Mouse (Mus musculus) E14TG2a.4 (cell line): ENCODE results near the gene Glod4.
A peak's percentile ranks its signal among the peaks of the same experiment; 100 is the strongest.

Experiments
- H3K27me3 ChIP-seq: 2 replicates; pipeline ENCODE4 v1.6.1; 2014; ENCODE audit warnings: low read length, control low read depth; ENCODE audit not compliant: insufficient read depth
- H3K36me3 ChIP-seq: 2 replicates; pipeline ENCODE4 v1.6.1; 2014; ENCODE audit warnings: low read length, control low read depth; ENCODE audit not compliant: insufficient read depth
- H3K4me1 ChIP-seq: replicated peaks from 2 replicates; pipeline ENCODE4 v1.6.1; 2014; ENCODE audit warnings: low read depth, low read length, control low read depth
- H3K4me3 ChIP-seq: replicated peaks from 2 replicates; pipeline ENCODE4 v1.5.1; 2014; ENCODE audit warnings: mild to moderate bottlenecking, low read length
- H3K9me3 ChIP-seq: 2 replicates; pipeline ENCODE4 v1.6.1; 2014; ENCODE audit warnings: low read length, control low read depth
- CTCF ChIP-seq: conservative IDR thresholded peaks from 2 replicates; pipeline ENCODE4 v1.5.1; 2014; ENCODE audit warnings: low read length
- NANOG ChIP-seq: IDR thresholded peaks from 2 replicates; pipeline ENCODE4 v1.6.1; 2014; ENCODE audit warnings: borderline replicate concordance, low read length, mixed read lengths
- POU5F1 ChIP-seq: IDR thresholded peaks from 2 replicates; pipeline ENCODE4 v1.6.1; 2014; ENCODE audit warnings: low read length, borderline replicate concordance

Glod4 gene

GRCm38 (mm10) chr11:76178726-76179494 lies 64.6 kb downstream of the Glod4 start:
- Histone ChIP-seq H3K27me3 (no peaks in the 10 kb centered on the region), H3K9me3 (no peaks in the 10 kb centered on the region), H3K4me3 (peak overlapping the region; percentile 97), H3K4me1 (peaks cover 15% of the 10 kb centered on the region), H3K36me3 (peaks cover 15% of the 10 kb centered on the region)
- TF ChIP-seq NANOG (no peak), CTCF (no peak), POU5F1 (no peak)

- Histone ChIP-seq H3K36me3 (peaks cover 18% of the 10 kb centered on the region), H3K27me3 (no peaks in the 10 kb centered on the region), H3K4me1 (no peaks in the 10 kb centered on the region), H3K4me3 (no peak overlapping the region), H3K9me3 (no peaks in the 10 kb centered on the region)
- no peak for TF ChIP-seq POU5F1
- no peak for TF ChIP-seq CTCF
- no peak for TF ChIP-seq NANOG
Measured at GRCm38 (mm10) chr11:76170207-76170606, 73.3 kb downstream of the Glod4 start.

GRCm38 (mm10) chr11:76168976-76169375 lies 74.5 kb downstream of the Glod4 start:
- Histone ChIP-seq H3K4me3 (no peak overlapping the region), H3K36me3 (peaks cover 16% of the 10 kb centered on the region), H3K4me1 (no peaks in the 10 kb centered on the region), H3K27me3 (no peaks in the 10 kb centered on the region), H3K9me3 (no peaks in the 10 kb centered on the region)
- no peak for TF ChIP-seq NANOG
- no peak for TF ChIP-seq POU5F1
- TF ChIP-seq CTCF, result no peak

- TF ChIP-seq CTCF (peak; percentile 68), POU5F1 (no peak), NANOG (no peak)
- Histone ChIP-seq H3K36me3 (peaks cover 6% of the 10 kb centered on the region; the same call in 1 of the 2 replicates), H3K27me3 (no peaks in the 10 kb centered on the region), H3K4me1 (no peaks in the 10 kb centered on the region), H3K9me3 (no peaks in the 10 kb centered on the region), H3K4me3 (no peak overlapping the region)
Measured at GRCm38 (mm10) chr11:76167079-76167765, 76.3 kb downstream of the Glod4 start.

- TF ChIP-seq NANOG (no peak), CTCF (no peak), POU5F1 (no peak)
- Histone ChIP-seq H3K27me3 (no peaks in the 10 kb centered on the region), H3K4me3 (no peak overlapping the region), H3K4me1 (no peaks in the 10 kb centered on the region), H3K9me3 (no peaks in the 10 kb centered on the region), H3K36me3 (peaks cover 2% of the 10 kb centered on the region; the same call in 1 of the 2 replicates)
Measured at GRCm38 (mm10) chr11:76166657-76167056, 76.9 kb downstream of the Glod4 start.

GRCm38 (mm10) chr11:76160251-76160650 lies 83.3 kb downstream of the Glod4 start:
- no peaks in the 10 kb centered on the region for H3K27me3 ChIP-seq

GRCm38 (mm10) chr11:76158375-76158774 lies 85.2 kb downstream of the Glod4 start:
- Histone ChIP-seq H3K4me3 (no peak overlapping the region), H3K36me3 (peaks cover 2% of the 10 kb centered on the region; the same call in 1 of the 2 replicates), H3K9me3 (no peaks in the 10 kb centered on the region), H3K27me3 (no peaks in the 10 kb centered on the region), H3K4me1 (peaks cover 8% of the 10 kb centered on the region)
- TF ChIP-seq CTCF (no peak), NANOG (no peak), POU5F1 (no peak)

More at GRCm38 (mm10) chr11:76160251-76160650, 83.3 kb downstream of the Glod4 start:
- H3K36me3 ChIP-seq, result peaks cover 2% of the 10 kb centered on the region; the same call in 1 of the 2 replicates
- no peaks in the 10 kb centered on the region for H3K9me3 ChIP-seq
- H3K4me1 ChIP-seq, result no peaks in the 10 kb centered on the region
- H3K4me3 ChIP-seq, result no peak overlapping the region
- TF ChIP-seq POU5F1 (no peak), NANOG (no peak), CTCF (no peak)

- H3K9me3 ChIP-seq, result peaks cover 10% of the 10 kb centered on the region
- TF ChIP-seq POU5F1 (no peak), NANOG (no peak), CTCF (no peak)
- H3K4me3 ChIP-seq, result no peak overlapping the region
- H3K27me3 ChIP-seq, result no peaks in the 10 kb centered on the region
- peaks cover 14% of the 10 kb centered on the region for H3K4me1 ChIP-seq
- H3K36me3 ChIP-seq, result peaks cover 5% of the 10 kb centered on the region; the same call in 1 of the 2 replicates
Measured at GRCm38 (mm10) chr11:76154861-76155260, 88.7 kb downstream of the Glod4 start.
